Mouse (Mus musculus): ENCODE data around the gene Olfr198. TPM values are rescaled to one million over a fixed set of nuclear protein-coding genes. Genes with fewer than 3 reads are reported as not detected.

Olfr198 gene
- polyA plus RNA-seq (2012; rRNA removed; ENCODE audit: low replicate concordance) = not detected in 2 replicates

DNA sequence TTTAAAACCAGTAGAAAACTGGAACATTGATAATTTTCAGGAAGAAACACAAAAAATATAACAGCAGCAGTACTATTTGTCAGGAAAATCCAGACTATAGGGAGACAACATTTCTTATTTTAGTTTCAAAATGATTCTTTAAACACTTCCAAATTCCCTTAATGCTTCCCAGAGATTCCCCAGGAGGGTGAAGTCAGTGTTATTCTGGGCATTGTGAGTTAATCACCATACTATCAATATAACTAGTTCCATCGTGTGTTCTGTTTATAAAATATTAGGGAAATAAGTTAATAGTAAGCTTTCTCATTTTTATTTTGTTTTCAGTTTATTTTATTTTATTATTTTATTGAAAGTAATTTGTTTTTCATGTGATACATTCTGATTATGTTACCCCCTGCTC is at the start of gene Olfr198:
Gene Olfr198, minus strand, starts transcription at position 101 of the 400 bp plus-strand sequence.

DNA sequence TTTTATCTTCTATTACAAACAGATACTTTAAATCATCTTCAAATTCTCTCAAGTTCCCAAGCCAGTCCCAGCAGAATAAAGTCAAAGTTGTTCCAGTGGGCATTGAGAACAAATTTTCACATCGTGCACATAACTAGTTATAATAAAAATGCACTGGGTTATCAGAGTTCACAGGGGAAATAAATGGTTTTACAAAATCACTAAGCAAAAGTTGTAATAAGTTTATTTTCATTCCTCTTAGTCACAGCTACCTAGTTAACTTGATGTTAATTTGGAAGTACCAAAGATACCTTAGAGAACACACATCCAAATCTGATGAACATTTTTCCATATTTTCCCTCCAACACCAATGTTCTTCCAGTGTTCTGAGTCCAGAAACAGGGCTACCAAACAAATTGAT is 16.3 kb upstream of the Olfr198 start, which contains the start of gene Olfr199:
Gene Olfr199, minus strand, starts transcription at position 101 of the 400 bp plus-strand sequence.

DNA sequence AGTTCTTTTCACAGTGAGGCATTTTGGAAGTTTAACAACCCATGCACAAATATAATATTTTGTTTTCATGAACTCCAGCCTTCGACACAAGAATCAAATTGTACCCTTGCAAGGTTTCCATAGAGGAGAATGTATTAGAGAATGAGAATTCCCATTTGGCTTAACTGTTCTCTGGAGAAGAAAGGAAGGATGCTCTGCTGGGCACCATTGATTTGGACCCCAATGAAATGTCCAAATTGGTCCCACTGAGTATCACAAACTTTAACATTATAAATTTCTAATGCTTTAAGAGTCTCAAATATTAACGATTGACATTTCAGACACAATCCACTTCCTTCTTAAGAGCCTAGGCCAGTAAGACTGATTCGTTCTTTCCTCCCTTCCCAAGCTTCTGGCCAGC is 33.0 kb downstream of the Olfr198 start, which contains the start of gene Olfr196:
Gene Olfr196, minus strand, starts transcription at position 101 of the 400 bp plus-strand sequence.

Other genes with a start within 250 kb of the Olfr198 start
- not detected in 2 replicates for gene Olfr183, start 208.2 kb downstream of the Olfr198 start, polyA plus RNA-seq (2012; rRNA removed; ENCODE audit: low replicate concordance)
- not detected in 2 replicates for gene Olfr186, start 173.2 kb downstream of the Olfr198 start, polyA plus RNA-seq (2012; rRNA removed; ENCODE audit: low replicate concordance)
- gene Olfr187, start 163.8 kb downstream of the Olfr198 start, polyA plus RNA-seq (2012; rRNA removed; ENCODE audit: low replicate concordance) = not detected in 2 replicates
- not detected in 2 replicates for gene Olfr190, start 125.5 kb downstream of the Olfr198 start, polyA plus RNA-seq (2012; rRNA removed; ENCODE audit: low replicate concordance)
- not detected in 2 replicates for gene Olfr191, start 113.7 kb downstream of the Olfr198 start, polyA plus RNA-seq (2012; rRNA removed; ENCODE audit: low replicate concordance)
- gene Olfr193, start 91.7 kb downstream of the Olfr198 start, polyA plus RNA-seq (2012; rRNA removed; ENCODE audit: low replicate concordance) = not detected in 2 replicates
- gene Olfr194, start 82.5 kb downstream of the Olfr198 start, polyA plus RNA-seq (2012; rRNA removed; ENCODE audit: low replicate concordance) = not detected in 2 replicates
- gene Olfr195, start 56.5 kb downstream of the Olfr198 start, polyA plus RNA-seq (2012; rRNA removed; ENCODE audit: low replicate concordance) = not detected in 2 replicates
- not detected in 2 replicates for gene Olfr196, start 33.1 kb downstream of the Olfr198 start, polyA plus RNA-seq (2012; rRNA removed; ENCODE audit: low replicate concordance)
- gene Olfr199, start 16.2 kb upstream of the Olfr198 start, polyA plus RNA-seq (2012; rRNA removed; ENCODE audit: low replicate concordance) = not detected in 2 replicates
- not detected in 2 replicates for gene Olfr201, start 69.1 kb upstream of the Olfr198 start, polyA plus RNA-seq (2012; rRNA removed; ENCODE audit: low replicate concordance)
- not detected in 2 replicates for gene Olfr202, start 83.3 kb upstream of the Olfr198 start, polyA plus RNA-seq (2012; rRNA removed; ENCODE audit: low replicate concordance)
- gene Olfr203, start 95.3 kb upstream of the Olfr198 start, polyA plus RNA-seq (2012; rRNA removed; ENCODE audit: low replicate concordance) = not detected in 2 replicates
- gene Olfr204, start 114.7 kb upstream of the Olfr198 start, polyA plus RNA-seq (2012; rRNA removed; ENCODE audit: low replicate concordance) = not detected in 2 replicates
- not detected in 2 replicates for gene Olfr205, start 127.6 kb upstream of the Olfr198 start, polyA plus RNA-seq (2012; rRNA removed; ENCODE audit: low replicate concordance)
- not detected in 2 replicates for gene Olfr206, start 145.7 kb upstream of the Olfr198 start, polyA plus RNA-seq (2012; rRNA removed; ENCODE audit: low replicate concordance)
- not detected in 2 replicates for gene Olfr209, start 160.5 kb upstream of the Olfr198 start, polyA plus RNA-seq (2012; rRNA removed; ENCODE audit: low replicate concordance)
- gene Gabrr3, start 203.8 kb upstream of the Olfr198 start, polyA plus RNA-seq (2012; rRNA removed; ENCODE audit: low replicate concordance) = not detected in 2 replicates